Mouse (Mus musculus) right cerebral cortex, adult 18-20 months (tissue): ENCODE measurements around the gene Dpagt1.
"Not testable (repeated sequence)": the region's sequence is repeated elsewhere in the genome, so short reads cannot be mapped to it uniquely, and the experiment has no call there.

Experiments
- DNase-seq: peaks from one replicate; pipeline ENCODE4 v3.0.0; 2022; ENCODE audit warnings: mixed read lengths

The Dpagt1 gene

GRCm38 (mm10) chr9:44319105-44319886 is 6.5 kb upstream of the Dpagt1 start:
- no peak for DNase-seq

GRCm38 (mm10) chr9:44319887-44320798 is 5.7 kb upstream of the Dpagt1 start, which contains the start of gene C2cd2l:
Gene C2cd2l (minus strand): TSS chr9:44320285.
- peak; percentile 96 for DNase-seq

- peak; percentile 49 for DNase-seq
These were observed 5.1 kb upstream of the Dpagt1 start for GRCm38 (mm10) chr9:44320799-44321133.

- DNase-seq = not testable (repeated sequence)
These were observed 2.2 kb upstream of the Dpagt1 start for GRCm38 (mm10) chr9:44323656-44324055.

GRCm38 (mm10) chr9:44324147-44324546 is 1.7 kb upstream of the Dpagt1 start:
- no peak for DNase-seq

GRCm38 (mm10) chr9:44325032-44325767 is 619 bp upstream of the Dpagt1 start:
- DNase-seq = not testable (repeated sequence)

GRCm38 (mm10) chr9:44326371-44327063 is 698 bp downstream of the Dpagt1 start:
- peak; percentile 91 for DNase-seq

- DNase-seq = no peak
These were observed 1.4 kb downstream of the Dpagt1 start for GRCm38 (mm10) chr9:44327064-44327711.

GRCm38 (mm10) chr9:44327926-44328325 is 2.1 kb downstream of the Dpagt1 start:
- DNase-seq = no peak

GRCm38 (mm10) chr9:44330736-44331135 is 4.9 kb downstream of the Dpagt1 start:
- no peak for DNase-seq

GRCm38 (mm10) chr9:44332918-44333638 is 7.3 kb downstream of the Dpagt1 start:
- no peak for DNase-seq

- DNase-seq = peak; percentile 99
These were observed 8.8 kb downstream of the Dpagt1 start, which contains the start of gene H2afx for GRCm38 (mm10) chr9:44334396-44335330. Gene H2afx (plus strand): TSS chr9:44334694.

- peak; percentile 33 for DNase-seq
These were observed 9.7 kb downstream of the Dpagt1 start for GRCm38 (mm10) chr9:44335331-44336092.

GRCm38 (mm10) chr9:44336093-44336406 is 10.2 kb downstream of the Dpagt1 start:
- DNase-seq = no peak

GRCm38 (mm10) chr9:44336513-44336912 is 10.7 kb downstream of the Dpagt1 start:
- not testable (repeated sequence) for DNase-seq

- DNase-seq = no peak
These were observed 11.1 kb downstream of the Dpagt1 start for GRCm38 (mm10) chr9:44336964-44337363.

GRCm38 (mm10) chr9:44337436-44338169 is 11.8 kb downstream of the Dpagt1 start:
- no peak for DNase-seq

- no peak for DNase-seq
These were observed 12.8 kb downstream of the Dpagt1 start for GRCm38 (mm10) chr9:44338574-44338973.

GRCm38 (mm10) chr9:44341487-44341886 is 15.7 kb downstream of the Dpagt1 start:
- DNase-seq = no peak
